Mouse (Mus musculus) CD8-positive naive resting alpha-beta T cell, adult 57 days (primary cell): Measurements from ENCODE around the gene Gm10639. TPM values are rescaled to one million over a fixed set of nuclear protein-coding genes. Genes with fewer than 3 reads are reported as not detected.

ENCODE experiments used
- total RNA-seq: library from RNA; stranded (reverse); gene quantifications from one replicate; pipeline ENCODE4 v1.2.4, GENCODE M21; 2023

The Gm10639 gene
- total RNA-seq: not detected

DNA sequence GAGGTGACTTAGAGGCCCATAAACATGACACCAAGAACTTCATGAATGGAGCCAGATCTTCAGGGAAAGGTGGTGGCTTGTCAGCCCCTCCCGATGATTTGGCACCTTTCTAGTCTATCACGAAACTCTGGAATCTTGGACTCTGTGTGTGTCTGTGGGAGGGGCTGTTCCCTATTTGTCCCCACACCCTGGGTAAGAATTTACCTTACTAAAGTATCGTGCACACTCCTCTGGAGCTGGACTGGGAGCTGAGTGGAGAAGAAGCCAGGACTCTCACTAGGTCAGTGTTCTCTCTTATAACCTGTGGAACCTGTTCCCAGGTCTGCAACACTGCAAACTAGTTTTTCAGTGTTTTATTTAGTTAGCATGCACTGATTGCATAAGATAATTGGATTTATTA is at the start of gene Gm10639:
Gene Gm10639 (plus strand): TSS at position 201 of the 400 bp plus-strand sequence.

DNA sequence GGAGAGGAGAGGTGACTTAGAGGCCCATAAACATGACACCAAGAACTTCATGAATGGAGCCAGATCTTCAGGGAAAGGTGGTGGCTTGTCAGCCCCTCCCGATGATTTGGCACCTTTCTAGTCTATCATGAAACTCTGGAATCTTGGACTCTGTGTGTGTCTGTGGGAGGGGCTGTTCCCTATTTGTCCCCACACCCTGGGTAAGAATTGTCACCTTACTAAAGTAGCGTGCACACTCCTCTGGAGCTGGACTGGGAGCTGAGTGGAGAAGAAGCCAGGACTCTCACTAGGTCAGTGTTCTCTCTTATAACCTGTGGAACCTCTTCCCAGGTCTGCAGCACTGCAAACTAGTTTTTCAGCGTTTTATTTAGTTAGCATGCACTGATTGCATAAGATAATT is 32.8 kb upstream of the Gm10639 start, which contains the start of gene Gm3776:
Gene Gm3776 (plus strand): TSS at position 216 of the 400 bp plus-strand sequence.

DNA sequence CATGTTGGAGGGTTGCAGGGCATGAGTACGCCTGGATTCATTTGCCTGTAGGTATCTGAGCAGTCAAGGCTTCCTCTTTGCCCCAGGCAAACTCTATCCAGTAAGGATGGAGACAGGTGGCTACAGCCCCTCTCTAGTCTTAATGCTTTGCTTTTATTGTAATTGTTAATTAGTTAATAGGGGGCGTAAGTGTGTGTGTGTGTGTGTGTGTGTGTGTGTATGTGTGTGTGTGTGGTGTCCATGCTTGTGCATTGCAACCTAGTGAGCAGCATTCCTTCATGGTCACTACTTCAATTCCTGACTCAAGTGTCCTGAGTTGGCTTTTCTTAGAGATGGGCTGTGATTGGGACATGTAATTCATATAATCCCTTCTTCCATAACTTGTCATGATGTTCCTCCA is 25.0 kb downstream of the Gm10639 start, which contains the start of gene Omt2a:
Gene Omt2a (minus strand): TSS at position 101 of the 400 bp plus-strand sequence.

GRCm38 (mm10) chr9:78327289-78327688 is 37.6 kb downstream of the Gm10639 start, which contains the start of gene Omt2b:
Gene Omt2b (plus strand): TSS chr9:78327589.

Other genes with a start within 250 kb of the Gm10639 start
- gene Gcm1, start 238.0 kb upstream of the Gm10639 start, total RNA-seq: not detected
- 44.6 TPM for gene Fbxo9, start 180.9 kb upstream of the Gm10639 start, total RNA-seq
- gene Ick, start 180.7 kb upstream of the Gm10639 start, total RNA-seq: 6.9 TPM
- 0.73 TPM for gene Gsta4, start 107.1 kb upstream of the Gm10639 start, total RNA-seq
- gene Gsta1, start 59.3 kb upstream of the Gm10639 start, total RNA-seq: not detected
- gene Gm3776, start 32.8 kb upstream of the Gm10639 start, total RNA-seq: not detected
- not detected for gene Omt2a, start 24.9 kb downstream of the Gm10639 start, total RNA-seq
- not detected for gene Omt2b, start 37.7 kb downstream of the Gm10639 start, total RNA-seq
- not detected for gene Gsta2, start 65.9 kb downstream of the Gm10639 start, total RNA-seq
- gene Dppa5a, start 78.3 kb downstream of the Gm10639 start, total RNA-seq: not detected
- not detected for gene Ooep, start 88.8 kb downstream of the Gm10639 start, total RNA-seq
- gene Ddx43, start 105.9 kb downstream of the Gm10639 start, total RNA-seq: 1.4 TPM
- gene Cgas, start 153.3 kb downstream of the Gm10639 start, total RNA-seq: 3.1 TPM
- 28.4 TPM for gene Mto1, start 158.3 kb downstream of the Gm10639 start, total RNA-seq
- not detected for gene Gm17324, start 158.9 kb downstream of the Gm10639 start, total RNA-seq
- 12,055 TPM for gene Eef1a1, start 199.2 kb downstream of the Gm10639 start, total RNA-seq